In the genomic region with DNA sequence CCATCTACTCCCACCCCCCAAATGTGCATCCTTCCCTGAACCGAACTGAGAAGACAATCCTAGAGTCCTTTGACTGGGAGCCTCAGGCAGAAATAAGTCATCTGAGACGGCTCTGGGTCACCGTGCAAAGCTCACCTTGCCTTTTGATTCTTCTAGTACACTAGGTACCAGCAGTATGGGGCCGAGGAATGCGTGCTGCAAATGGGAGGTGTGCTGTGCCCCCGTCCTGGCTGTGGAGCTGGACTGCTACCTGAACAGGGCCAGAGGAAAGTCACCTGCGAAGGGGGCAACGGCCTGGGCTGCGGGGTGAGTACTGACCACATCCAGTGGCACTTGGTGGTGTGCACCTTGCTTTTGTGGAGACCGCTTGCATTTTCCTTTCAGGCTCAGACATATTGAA, we compare ENCODE assay signal across 13 mouse cellular contexts.
"Had no signal": no experiment of that assay in that cellular context is flagged by ENCODE, and none has a peak within 500 bp of the region (broad histone marks: within the 10 kb centered on the region; RNA-seq: fewer than 3 reads in every experiment).

No protein-coding gene starts in this region.

- DNase-seq: lung, adult 18-20 months; lung, postnatal 36 days; midbrain, embryonic 14.5 days; right cerebral cortex, adult 18-20 months; right cerebral cortex, postnatal 25 days; thymus, postnatal 36 days had no signal

- H3K4me2 ChIP-seq: intestine, embryonic 15.5 days; limb, embryonic 15.5 days; neural tube, embryonic 15.5 days had no signal

- H3K27me3 ChIP-seq: intestine, embryonic 15.5 days; limb, embryonic 15.5 days; neural tube, embryonic 15.5 days had no signal

- H3K9me3 ChIP-seq: intestine, embryonic 15.5 days; limb, embryonic 15.5 days; neural tube, embryonic 15.5 days had no signal

- H3K36me3 ChIP-seq: intestine, embryonic 15.5 days; limb, embryonic 15.5 days; midbrain, embryonic 10.5 days; neural tube, embryonic 15.5 days had no signal

- H3K27ac ChIP-seq: intestine, embryonic 15.5 days; left cerebral cortex, adult 2 months; limb, embryonic 15.5 days; liver, embryonic 14.5 days; midbrain, embryonic 10.5 days; neural tube, embryonic 15.5 days had no signal

- H3K4me1 ChIP-seq: intestine, embryonic 15.5 days; limb, embryonic 15.5 days; midbrain, embryonic 10.5 days; neural tube, embryonic 15.5 days had no signal

- ATAC-seq: intestine, embryonic 15.5 days had no signal

- H3K9ac ChIP-seq: intestine, embryonic 15.5 days; limb, embryonic 15.5 days; liver, embryonic 14.5 days; neural tube, embryonic 15.5 days had no signal

- H3K4me3 ChIP-seq: intestine, embryonic 15.5 days; left cerebral cortex, adult 2 months; limb, embryonic 15.5 days; midbrain, embryonic 10.5 days; myocyte; neural tube, embryonic 15.5 days had no signal
